Mouse (Mus musculus) cortical plate, adult 2 months (tissue): ENCODE results near the gene Hip1.

ENCODE experiments used
- CTCF ChIP-seq: fragments of 200-500 bp; IDR thresholded peaks from 2 replicates; pipeline ENCODE4 v1.5.1; 2011; ENCODE audit warnings: mild to moderate bottlenecking, control low read depth, low read length; ENCODE audit not compliant: insufficient read depth; ENCODE audit errors: extremely low read depth
- POLR2A ChIP-seq: fragments of 200-500 bp; IDR thresholded peaks from 2 replicates; pipeline ENCODE4 v1.6.1; 2011; ENCODE audit warnings: mild to moderate bottlenecking, low read length, control low read depth; ENCODE audit not compliant: insufficient read depth; ENCODE audit errors: extremely low read depth

GRCm38 (mm10) chr5:135476199-135476598 lies 68.7 kb downstream of the Hip1 start:
- TF ChIP-seq POLR2A (no peak), CTCF (no peak)
